Mouse (Mus musculus) neural tube, embryonic 14.5 days (tissue): ENCODE data around the gene Sbno2. TPM values are rescaled to one million over a fixed set of nuclear protein-coding genes. Genes with fewer than 3 reads are reported as not detected.

Experiments used
- ATAC-seq: fragments of 200-750 bp; cut with Nextera tagmentation; 2 replicates; pipeline ENCODE4 v1.8.0; 2017; ENCODE audit warnings: low read depth, mild to moderate bottlenecking, moderate TSS enrichment, moderate library complexity
- H3K27ac ChIP-seq: fragments of 300-500 bp; sonication (generic); 2 replicates; pipeline ENCODE4 v1.5.1; 2014; ENCODE audit warnings: low read depth, mild to moderate bottlenecking, control low read depth, low read length, moderate library complexity, mixed read lengths
- H3K27me3 ChIP-seq: fragments of 300-500 bp; sonication (generic); 2 replicates; pipeline ENCODE4 v1.6.1; 2014; ENCODE audit warnings: low read length; ENCODE audit not compliant: control insufficient read depth, insufficient read depth
- H3K36me3 ChIP-seq: fragments of 300-500 bp; sonication (generic); 2 replicates; pipeline ENCODE4 v1.6.1; 2014; ENCODE audit warnings: low read length, mixed read lengths; ENCODE audit not compliant: control insufficient read depth, insufficient read depth
- H3K4me1 ChIP-seq: fragments of 300-500 bp; sonication (generic); 2 replicates; pipeline ENCODE4 v1.6.1; 2014; ENCODE audit warnings: low read length; ENCODE audit not compliant: control insufficient read depth, insufficient read depth
- H3K4me2 ChIP-seq: fragments of 300-500 bp; sonication (generic); 2 replicates; pipeline ENCODE4 v1.6.1; 2014; ENCODE audit warnings: mild to moderate bottlenecking, low read depth, low read length, control low read depth
- H3K4me3 ChIP-seq: fragments of 300-500 bp; sonication (generic); 2 replicates; pipeline ENCODE4 v1.5.1; 2014; ENCODE audit warnings: low read depth, low read length, control low read depth, mixed read lengths
- H3K9ac ChIP-seq: fragments of 300-500 bp; sonication (generic); replicated peaks from 2 replicates; pipeline ENCODE4 v1.6.1; 2014; ENCODE audit warnings: low read depth, mild to moderate bottlenecking, control low read depth, low read length, mixed read lengths
- H3K9me3 ChIP-seq: fragments of 300-500 bp; sonication (generic); 2 replicates; pipeline ENCODE4 v1.6.1; 2016; ENCODE audit warnings: low read length; ENCODE audit not compliant: control insufficient read depth
- WGBS: fragments of 180-500 bp; shearing (Covaris S2); extraction: QIAGEN DNeasy Blood & Tissue Kit; methylation state at CpG from one replicate; pipeline ENCODE4 v1.1.7; 2014; 5-methylcytosine and 5-hydroxymethylcytosine counted together
- polyA plus RNA-seq: library from polyadenylated mRNA; unstranded; fragments of >200 nt; fragmentation: Nextera tagmentation; extraction: Ambion mirVana; gene quantifications from 2 replicates; pipeline ENCODE4 v1.2.1, GENCODE M21; 2014

Gene Sbno2
- polyA plus RNA-seq, 1 experiment from 2014 or later = 12.9 TPM

DNA sequence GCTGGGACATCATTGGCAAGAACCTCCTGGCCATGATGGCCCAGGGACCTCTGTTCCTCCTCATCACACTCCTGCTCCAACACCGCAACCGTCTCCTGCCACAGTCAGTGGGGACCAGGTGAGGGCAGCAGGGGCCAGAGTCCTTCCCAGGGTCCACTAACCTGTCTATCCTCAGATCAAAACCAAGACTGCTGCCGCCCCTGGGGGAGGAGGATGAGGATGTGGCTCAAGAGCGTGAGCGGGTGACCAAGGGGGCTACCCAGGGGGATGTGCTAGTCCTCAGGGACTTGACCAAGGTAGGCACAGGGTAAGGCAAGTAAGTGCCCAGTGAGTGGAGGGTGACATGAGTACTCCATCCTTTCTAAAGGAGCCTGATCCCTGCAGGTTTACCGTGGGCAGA is 93.6 kb downstream of the Sbno2 start:
- H3K9me3 ChIP-seq = no peaks in the 10 kb centered on the region
- no peak overlapping the region for H3K4me3 ChIP-seq
- H3K4me1 ChIP-seq = no peaks in the 10 kb centered on the region
- WGBS = 83% methylated on average over 6 of the region's 6 CpGs
- ATAC-seq = no peak
- no peak overlapping the region for H3K4me2 ChIP-seq
- peaks cover 31% of the 10 kb centered on the region for H3K27me3 ChIP-seq
- H3K27ac ChIP-seq = no peak overlapping the region
- H3K36me3 ChIP-seq = peaks cover 14% of the 10 kb centered on the region; the same call in 1 of the 2 replicates
- H3K9ac ChIP-seq = no peak overlapping the region

Other genes with a start within 250 kb of the Sbno2 start
- gene Prtn3, start 231.1 kb downstream of the Sbno2 start, polyA plus RNA-seq = 11.1 and 12.4 TPM in 2 replicates
- gene Plppr3, start 230.9 kb downstream of the Sbno2 start, polyA plus RNA-seq = 299 and 327 TPM in 2 replicates
- gene Elane, start 219.3 kb downstream of the Sbno2 start, polyA plus RNA-seq = 0.55 TPM in 1 of 2 replicates, not detected in the other
- not detected in 2 replicates for gene Cfd, start 214.7 kb downstream of the Sbno2 start, polyA plus RNA-seq
- 33.2 and 38.7 TPM in 2 replicates for gene Med16, start 196.6 kb downstream of the Sbno2 start, polyA plus RNA-seq
- 5.9 and 9.1 TPM in 2 replicates for gene Gm26602, start 194.7 kb downstream of the Sbno2 start, polyA plus RNA-seq
- 2.2 and 2.3 TPM in 2 replicates for gene Kiss1r, start 188.6 kb downstream of the Sbno2 start, polyA plus RNA-seq
- gene R3hdm4, start 184.4 kb downstream of the Sbno2 start, polyA plus RNA-seq = 253 and 265 TPM in 2 replicates
- 3.3 and 5.1 TPM in 2 replicates for gene Arid3a, start 178.5 kb downstream of the Sbno2 start, polyA plus RNA-seq
- gene Wdr18, start 145.4 kb downstream of the Sbno2 start, polyA plus RNA-seq = 87.0 and 103 TPM in 2 replicates
- gene Grin3b, start 134.9 kb downstream of the Sbno2 start, polyA plus RNA-seq = 0.43 and 0.61 TPM in 2 replicates
- 19.2 and 21.1 TPM in 2 replicates for gene Tmem259, start 121.2 kb downstream of the Sbno2 start, polyA plus RNA-seq
- gene Cnn2, start 117.0 kb downstream of the Sbno2 start, polyA plus RNA-seq = 9.9 and 40.0 TPM in 2 replicates
- 4.3 and 6.7 TPM in 2 replicates for gene Abca7, start 109.1 kb downstream of the Sbno2 start, polyA plus RNA-seq
- 0.83 and 1.8 TPM in 2 replicates for gene Arhgap45, start 88.9 kb downstream of the Sbno2 start, polyA plus RNA-seq
- gene Polr2e, start 65.8 kb downstream of the Sbno2 start, polyA plus RNA-seq = 138 and 145 TPM in 2 replicates
- gene Gpx4, start 58.4 kb downstream of the Sbno2 start, polyA plus RNA-seq = 512 and 546 TPM in 2 replicates
- gene Stk11, start 10.2 kb upstream of the Sbno2 start, polyA plus RNA-seq = 21.3 and 26.0 TPM in 2 replicates
- gene Atp5d, start 33.1 kb upstream of the Sbno2 start, polyA plus RNA-seq = 472 and 519 TPM in 2 replicates
- gene Cbarp, start 35.3 kb upstream of the Sbno2 start, polyA plus RNA-seq = 82.2 and 101 TPM in 2 replicates
- gene Midn, start 42.7 kb upstream of the Sbno2 start, polyA plus RNA-seq = 38.8 and 39.8 TPM in 2 replicates
- gene Cirbp, start 60.4 kb upstream of the Sbno2 start, polyA plus RNA-seq = 249 and 286 TPM in 2 replicates
- 6.4 and 7.8 TPM in 2 replicates for gene 1600002K03Rik, start 67.4 kb upstream of the Sbno2 start, polyA plus RNA-seq
- 24.0 and 25.9 TPM in 2 replicates for gene Efna2, start 73.9 kb upstream of the Sbno2 start, polyA plus RNA-seq
- gene Mum1, start 120.9 kb upstream of the Sbno2 start, polyA plus RNA-seq = 35.0 and 37.4 TPM in 2 replicates
- 309 and 366 TPM in 2 replicates for gene Ndufs7, start 143.6 kb upstream of the Sbno2 start, polyA plus RNA-seq
- 18.6 and 25.8 TPM in 2 replicates for gene Gamt, start 155.4 kb upstream of the Sbno2 start, polyA plus RNA-seq
- gene Dazap1, start 155.9 kb upstream of the Sbno2 start, polyA plus RNA-seq = 37.5 and 39.8 TPM in 2 replicates
- gene Rps15, start 186.9 kb upstream of the Sbno2 start, polyA plus RNA-seq = 537 and 599 TPM in 2 replicates
- 169 and 231 TPM in 2 replicates for gene Apc2, start 190.4 kb upstream of the Sbno2 start, polyA plus RNA-seq
- gene 2310011J03Rik, start 215.0 kb upstream of the Sbno2 start, polyA plus RNA-seq = 21.3 and 23.8 TPM in 2 replicates
- 4.9 and 5.1 TPM in 2 replicates for gene Pcsk4, start 223.9 kb upstream of the Sbno2 start, polyA plus RNA-seq
- gene Reep6, start 224.4 kb upstream of the Sbno2 start, polyA plus RNA-seq = 3.9 and 5.4 TPM in 2 replicates
- 0.09 and 2.5 TPM in 2 replicates for gene Adamtsl5, start 242.8 kb upstream of the Sbno2 start, polyA plus RNA-seq